Mouse (Mus musculus): ENCODE results near the gene Clec10a. TPM values are rescaled to one million over a fixed set of nuclear protein-coding genes. Genes with fewer than 3 reads are reported as not detected.
"Not testable (repeated sequence)": the region's sequence is repeated elsewhere in the genome, so short reads cannot be mapped to it uniquely, and the experiment has no call there.

Clec10a gene
- 0.98 and 1.2 TPM in 2 replicates for polyA plus RNA-seq (2015; fragmentation: Nextera tagmentation; extraction: Ambion mirVana)

- H3K27ac ChIP-seq; H3K4me2 ChIP-seq (replicated peaks); H3K9ac ChIP-seq; H3K4me1 ChIP-seq (replicated peaks); H3K4me3 ChIP-seq (replicated peaks); H3K36me3 ChIP-seq; H3K9me3 ChIP-seq; ATAC-seq; H3K27me3 ChIP-seq (replicated peaks): not testable (repeated sequence)
- no CpG with 5 or more reads among the region's 5 CpGs for WGBS
Observed at GRCm38 (mm10) chr11:70155897-70156296, at the start of gene Clec10a. Gene Clec10a (plus strand): TSS chr11:70156197.

- no peak for ATAC-seq
- WGBS, result 42% methylated on average over 8 of the region's 8 CpGs
- Histone ChIP-seq H3K36me3 (no peaks in the 10 kb centered on the region), H3K9ac (no peak overlapping the region), H3K4me2 (replicated peaks) (no peak overlapping the region), H3K4me1 (replicated peaks) (no peaks in the 10 kb centered on the region), H3K27ac (no peak overlapping the region), H3K9me3 (no peaks in the 10 kb centered on the region), H3K4me3 (replicated peaks) (no peak overlapping the region), H3K27me3 (replicated peaks) (no peaks in the 10 kb centered on the region)
Observed at GRCm38 (mm10) chr11:70107085-70107484, 48.9 kb upstream of the Clec10a start.

GRCm38 (mm10) chr11:70110146-70110545 lies 45.9 kb upstream of the Clec10a start:
- H3K27me3 ChIP-seq (replicated peaks), result no peaks in the 10 kb centered on the region
- no peak for ATAC-seq
- no peak overlapping the region for H3K27ac ChIP-seq
- H3K36me3 ChIP-seq, result no peaks in the 10 kb centered on the region
- H3K9ac ChIP-seq, result no peak overlapping the region
- no peak overlapping the region for H3K4me2 ChIP-seq (replicated peaks)
- H3K9me3 ChIP-seq, result no peaks in the 10 kb centered on the region
- 65% methylated on average over 3 of the region's 3 CpGs for WGBS
- no peak overlapping the region for H3K4me3 ChIP-seq (replicated peaks)
- H3K4me1 ChIP-seq (replicated peaks), result no peaks in the 10 kb centered on the region

GRCm38 (mm10) chr11:70114562-70114961 lies 41.4 kb upstream of the Clec10a start:
- WGBS, result 37% methylated on average over 4 of the region's 4 CpGs
- no peak for ATAC-seq
- Histone ChIP-seq H3K27ac (no peak overlapping the region), H3K4me3 (replicated peaks) (no peak overlapping the region), H3K27me3 (replicated peaks) (no peaks in the 10 kb centered on the region), H3K9ac (no peak overlapping the region), H3K4me1 (replicated peaks) (no peaks in the 10 kb centered on the region), H3K4me2 (replicated peaks) (no peak overlapping the region), H3K9me3 (no peaks in the 10 kb centered on the region), H3K36me3 (no peaks in the 10 kb centered on the region)

- Histone ChIP-seq H3K9ac (no peak overlapping the region), H3K27ac (no peak overlapping the region)
- WGBS, result 88% methylated on average over 3 of the region's 3 CpGs
Observed at GRCm38 (mm10) chr11:70115901-70116300, 40.1 kb upstream of the Clec10a start.

GRCm38 (mm10) chr11:70129926-70130379 lies 26.0 kb upstream of the Clec10a start, which contains the start of gene Mgl2:
Gene Mgl2 (plus strand): TSS chr11:70130329.
- ATAC-seq, result no peak
- Histone ChIP-seq H3K4me1 (replicated peaks) (no peaks in the 10 kb centered on the region), H3K9ac (no peak within 1 kb of the TSS), H3K4me2 (replicated peaks) (no peak within 1 kb of the TSS), H3K9me3 (no peaks in the 10 kb centered on the region), H3K27me3 (replicated peaks) (no peaks in the 10 kb centered on the region), H3K36me3 (no peaks in the 10 kb centered on the region), H3K4me3 (replicated peaks) (no peak within 1 kb of the TSS), H3K27ac (no peak within 1 kb of the TSS)
- 71% methylated on average over 9 of the region's 9 CpGs for WGBS

More at GRCm38 (mm10) chr11:70115901-70116300, 40.1 kb upstream of the Clec10a start:
- H3K4me2 ChIP-seq (replicated peaks), result no peak overlapping the region
- ATAC-seq, result no peak
- H3K27me3 ChIP-seq (replicated peaks), result no peaks in the 10 kb centered on the region
- no peaks in the 10 kb centered on the region for H3K9me3 ChIP-seq
- no peak overlapping the region for H3K4me3 ChIP-seq (replicated peaks)
- no peaks in the 10 kb centered on the region for H3K4me1 ChIP-seq (replicated peaks)
- H3K36me3 ChIP-seq, result no peaks in the 10 kb centered on the region

- H3K9ac ChIP-seq; H3K27ac ChIP-seq; H3K4me3 ChIP-seq (replicated peaks); H3K9me3 ChIP-seq; H3K27me3 ChIP-seq (replicated peaks); H3K4me2 ChIP-seq (replicated peaks); H3K36me3 ChIP-seq; ATAC-seq; H3K4me1 ChIP-seq (replicated peaks): not testable (repeated sequence)
- WGBS, result 68% methylated on average over 3 of the region's 3 CpGs
Observed at GRCm38 (mm10) chr11:70135001-70135400, 21.0 kb upstream of the Clec10a start.

GRCm38 (mm10) chr11:70135925-70136324 lies 20.1 kb upstream of the Clec10a start:
- not testable (repeated sequence) for H3K9me3 ChIP-seq; H3K4me2 ChIP-seq (replicated peaks); H3K27ac ChIP-seq; H3K4me3 ChIP-seq (replicated peaks); ATAC-seq; H3K9ac ChIP-seq; H3K36me3 ChIP-seq; H3K4me1 ChIP-seq (replicated peaks); H3K27me3 ChIP-seq (replicated peaks)
- 84% methylated on average over 8 of the region's 8 CpGs for WGBS

GRCm38 (mm10) chr11:70139171-70139570 lies 16.8 kb upstream of the Clec10a start:
- Histone ChIP-seq H3K9ac (no peak overlapping the region), H3K27ac (no peak overlapping the region), H3K27me3 (replicated peaks) (no peaks in the 10 kb centered on the region), H3K36me3 (no peaks in the 10 kb centered on the region), H3K4me2 (replicated peaks) (no peak overlapping the region), H3K4me1 (replicated peaks) (no peaks in the 10 kb centered on the region), H3K4me3 (replicated peaks) (no peak overlapping the region), H3K9me3 (no peaks in the 10 kb centered on the region)
- no peak for ATAC-seq
- WGBS, result 88% methylated on average over 10 of the region's 10 CpGs

- H3K9me3 ChIP-seq, result no peaks in the 10 kb centered on the region
- H3K4me3 ChIP-seq (replicated peaks), result no peak overlapping the region
- H3K36me3 ChIP-seq, result no peaks in the 10 kb centered on the region
- no peaks in the 10 kb centered on the region for H3K27me3 ChIP-seq (replicated peaks)
- no peak for ATAC-seq
- WGBS, result 72% methylated on average over 3 of the region's 3 CpGs
- no peaks in the 10 kb centered on the region for H3K4me1 ChIP-seq (replicated peaks)
- no peak overlapping the region for H3K9ac ChIP-seq
- no peak overlapping the region for H3K4me2 ChIP-seq (replicated peaks)
- H3K27ac ChIP-seq, result no peak overlapping the region
Observed at GRCm38 (mm10) chr11:70151072-70151471, 4.9 kb upstream of the Clec10a start.

- H3K9ac ChIP-seq, result no peak overlapping the region
- H3K36me3 ChIP-seq, result no peaks in the 10 kb centered on the region
- ATAC-seq, result no peak
- no peak overlapping the region for H3K4me3 ChIP-seq (replicated peaks)
- no peak overlapping the region for H3K27ac ChIP-seq
- H3K9me3 ChIP-seq, result no peaks in the 10 kb centered on the region
- H3K27me3 ChIP-seq (replicated peaks), result no peaks in the 10 kb centered on the region
- 57% methylated on average over 3 of the region's 3 CpGs for WGBS
- H3K4me2 ChIP-seq (replicated peaks), result no peak overlapping the region
- H3K4me1 ChIP-seq (replicated peaks), result no peaks in the 10 kb centered on the region
Observed at GRCm38 (mm10) chr11:70162336-70162735, 6.3 kb downstream of the Clec10a start.

- no peak for ATAC-seq
- Histone ChIP-seq H3K9ac (no peak overlapping the region), H3K4me3 (replicated peaks) (no peak overlapping the region), H3K27me3 (replicated peaks) (no peaks in the 10 kb centered on the region), H3K9me3 (no peaks in the 10 kb centered on the region), H3K27ac (no peak overlapping the region), H3K4me1 (replicated peaks) (no peaks in the 10 kb centered on the region), H3K36me3 (no peaks in the 10 kb centered on the region), H3K4me2 (replicated peaks) (no peak overlapping the region)
- 70% methylated on average over 16 of the region's 16 CpGs for WGBS
Observed at GRCm38 (mm10) chr11:70165972-70166921, 10.2 kb downstream of the Clec10a start.

- no peak overlapping the region for H3K4me2 ChIP-seq (replicated peaks)
- ATAC-seq, result no peak
- H3K4me3 ChIP-seq (replicated peaks), result no peak overlapping the region
- no peak overlapping the region for H3K27ac ChIP-seq
- H3K9ac ChIP-seq, result no peak overlapping the region
- no peaks in the 10 kb centered on the region for H3K9me3 ChIP-seq
- no peaks in the 10 kb centered on the region for H3K36me3 ChIP-seq
- H3K27me3 ChIP-seq (replicated peaks), result no peaks in the 10 kb centered on the region
- H3K4me1 ChIP-seq (replicated peaks), result no peaks in the 10 kb centered on the region
- 50% methylated on average over 7 of the region's 7 CpGs for WGBS
Observed at GRCm38 (mm10) chr11:70168136-70168535, 12.1 kb downstream of the Clec10a start.

Measured in intestine, embryonic 15.5 days (tissue).